Mouse (Mus musculus) heart, postnatal 0 days (tissue): Measurements from ENCODE around the gene Osbpl9.

ENCODE experiments used
- CTCF ChIP-seq: IDR thresholded peaks from 2 replicates; pipeline ENCODE4 v1.5.1; 2016; ENCODE audit warnings: antibody characterized with exemption, control low read depth, low read depth
- EP300 ChIP-seq: IDR thresholded peaks from 2 replicates; pipeline ENCODE4 v1.6.1; 2016; ENCODE audit warnings: antibody characterized with exemption, low read depth

DNA sequence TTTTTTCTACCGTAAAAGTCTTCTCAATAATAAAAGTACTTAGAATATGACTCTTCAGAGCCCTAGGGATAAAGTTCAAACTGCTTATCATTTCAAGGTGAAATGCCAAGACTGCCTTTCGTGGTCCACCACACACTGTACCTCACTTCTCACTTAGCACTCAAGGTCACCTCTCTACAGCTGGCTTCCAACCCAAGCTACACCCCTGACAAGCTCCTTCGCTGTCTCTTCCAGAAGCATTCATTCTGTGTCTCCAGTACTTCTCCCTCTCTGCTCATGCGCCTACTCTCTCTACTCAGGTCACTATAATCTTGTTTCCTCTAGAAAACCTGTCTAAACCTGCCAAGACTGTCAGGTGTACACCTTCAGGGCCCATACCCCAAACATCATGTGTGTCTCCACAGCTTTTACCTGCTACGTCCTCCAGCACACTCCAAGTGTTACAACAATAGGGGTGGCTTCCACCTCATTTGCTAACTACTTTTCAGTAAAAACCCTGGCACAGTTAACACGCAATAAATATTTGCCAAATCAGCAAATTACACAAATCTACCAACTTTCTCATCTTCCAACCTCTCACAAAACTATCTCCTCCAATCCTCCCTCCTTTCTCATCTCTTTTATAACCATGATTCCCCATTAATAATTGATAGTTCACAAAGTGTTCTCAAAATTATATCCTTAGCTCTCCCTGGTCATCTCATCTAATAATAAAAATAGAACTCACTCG, 6.0 kb downstream of the Osbpl9 start:
- TF ChIP-seq CTCF (no peak), EP300 (no peak)
